Mouse (Mus musculus) embryonic fibroblast, embryonic 13.5 days (primary cell): ENCODE results near the gene Cog1.

Experiments
- CTCF ChIP-seq: IDR thresholded peaks from 2 replicates; pipeline ENCODE4 v1.5.1; 2011; ENCODE audit warnings: mild to moderate bottlenecking, control low read depth, low read length, moderate library complexity, borderline replicate concordance; ENCODE audit not compliant: insufficient read depth
- POLR2A ChIP-seq: IDR thresholded peaks from 2 replicates; pipeline ENCODE4 v1.6.1; 2011; ENCODE audit warnings: low read depth, mild to moderate bottlenecking, control low read depth, low read length, moderate library complexity

- TF ChIP-seq CTCF, result no peak
- no peak for TF ChIP-seq POLR2A
Observed at GRCm38 (mm10) chr11:113673614-113674013, 24.6 kb downstream of the Cog1 start.
